Mouse (Mus musculus): ENCODE measurements around the gene Syt9. TPM values are rescaled to one million over a fixed set of nuclear protein-coding genes. Genes with fewer than 3 reads are reported as not detected.

Syt9 gene
- not detected for polyA plus RNA-seq (2012; fragmentation: generic; extraction: Trizol)

GRCm38 (mm10) chr7:107370232-107371125, at the start of gene Syt9:
Gene Syt9 (plus strand): TSS chr7:107370728.

GRCm38 (mm10) chr7:107567261-107567671, 196.7 kb downstream of the Syt9 start, which contains the start of gene Olfml1:
Gene Olfml1 (plus strand): TSS chr7:107567446.

GRCm38 (mm10) chr7:107594857-107595402, 224.4 kb downstream of the Syt9 start, which contains the start of gene Ppfibp2:
Gene Ppfibp2 (plus strand): TSS chr7:107595207.

Other genes with a start within 250 kb of the Syt9 start
- gene Olfr715, start 239.6 kb upstream of the Syt9 start, polyA plus RNA-seq (2012; fragmentation: generic; extraction: Trizol): not detected
- not detected for gene Olfr716, start 232.4 kb upstream of the Syt9 start, polyA plus RNA-seq (2012; fragmentation: generic; extraction: Trizol)
- not detected for gene Nlrp14, start 203.7 kb upstream of the Syt9 start, polyA plus RNA-seq (2012; fragmentation: generic; extraction: Trizol)
- not detected for gene Rbmxl2, start 161.3 kb upstream of the Syt9 start, polyA plus RNA-seq (2012; fragmentation: generic; extraction: Trizol)
- under 1 TPM in 1 of 2 experiments, not detected in 1; 0.86 TPM for gene Olfml1, start 196.7 kb downstream of the Syt9 start, polyA plus RNA-seq (2012; fragmentation: generic; extraction: Trizol)
- gene Ppfibp2, start 224.5 kb downstream of the Syt9 start, polyA plus RNA-seq (2012; fragmentation: generic; extraction: Trizol): under 1 TPM; 0.06 to 0.40 TPM

Data from C3H10T1/2 (cell line).